Mouse (Mus musculus): ENCODE data around the gene Ghrh. TPM values are rescaled to one million over a fixed set of nuclear protein-coding genes. Genes with fewer than 3 reads are reported as not detected.

Ghrh gene
- polyA plus RNA-seq, 1 experiment from 2014 or later: 0.58 TPM

Other genes starting within 250 kb of the Ghrh start
- gene Samhd1, start 212.2 kb downstream of the Ghrh start, polyA plus RNA-seq (2014; fragmentation: Nextera tagmentation; extraction: Ambion mirVana): 12.2 and 12.4 TPM in 2 replicates
- gene Rbl1, start 143.0 kb downstream of the Ghrh start, polyA plus RNA-seq (2014; fragmentation: Nextera tagmentation; extraction: Ambion mirVana): 5.7 and 6.2 TPM in 2 replicates
- 210 and 221 TPM in 2 replicates for gene Rpn2, start 68.5 kb downstream of the Ghrh start, polyA plus RNA-seq (2014; fragmentation: Nextera tagmentation; extraction: Ambion mirVana)
- gene Mroh8, start 68.0 kb downstream of the Ghrh start, polyA plus RNA-seq (2014; fragmentation: Nextera tagmentation; extraction: Ambion mirVana): 0.09 and 0.41 TPM in 2 replicates
- gene Manbal, start 20.1 kb upstream of the Ghrh start, polyA plus RNA-seq (2014; fragmentation: Nextera tagmentation; extraction: Ambion mirVana): 53.3 and 58.1 TPM in 2 replicates
- gene Src, start 70.9 kb upstream of the Ghrh start, polyA plus RNA-seq (2014; fragmentation: Nextera tagmentation; extraction: Ambion mirVana): 24.8 and 30.1 TPM in 2 replicates
- gene Nnat, start 212.6 kb upstream of the Ghrh start, polyA plus RNA-seq (2014; fragmentation: Nextera tagmentation; extraction: Ambion mirVana): 4,569 and 4,588 TPM in 2 replicates
- 285 and 323 TPM in 2 replicates for gene Blcap, start 223.8 kb upstream of the Ghrh start, polyA plus RNA-seq (2014; fragmentation: Nextera tagmentation; extraction: Ambion mirVana)